Mouse (Mus musculus): ENCODE measurements around the gene Iqck. TPM values are rescaled to one million over a fixed set of nuclear protein-coding genes. Genes with fewer than 3 reads are reported as not detected.

The Iqck gene
- polyA plus RNA-seq, 1 experiment from 2014 or later, result 4.2 TPM

GRCm38 (mm10) chr7:118914561-118915165 lies 59.1 kb downstream of the Iqck start:
- WGBS, result 88% methylated on average over 7 of the region's 7 CpGs

GRCm38 (mm10) chr7:118919261-118920006 lies 63.9 kb downstream of the Iqck start:
- WGBS, result 42% methylated on average over 10 of the region's 10 CpGs
- Histone ChIP-seq H3K27ac (ENCODE audit: low read depth, low read length) (no peak overlapping the region), H3K4me3 (ENCODE audit: low read length) (no peak overlapping the region), H3K4me2 (replicated peaks; ENCODE audit: low read depth, low read length) (no peak overlapping the region), H3K36me3 (ENCODE audit: control insufficient read depth, insufficient read depth, low read length) (no peaks in the 10 kb centered on the region), H3K27me3 (ENCODE audit: control insufficient read depth, insufficient read depth, low read length) (no peaks in the 10 kb centered on the region), H3K9me3 (ENCODE audit: control insufficient read depth, low read length) (no peaks in the 10 kb centered on the region), H3K9ac (ENCODE audit: low read depth, low read length) (no peak overlapping the region), H3K4me1 (ENCODE audit: control insufficient read depth, insufficient read depth, low read length) (peaks cover 4% of the 10 kb centered on the region; the same call in 1 of the 2 replicates)
- ATAC-seq (ENCODE audit: low FRiP score, low TSS enrichment), result no peak; the same call in 1 of the 2 replicates

More at GRCm38 (mm10) chr7:118914561-118915165, 59.1 kb downstream of the Iqck start:
- ATAC-seq (ENCODE audit: low FRiP score, low TSS enrichment), result no peak
- Histone ChIP-seq H3K4me3 (ENCODE audit: low read length) (no peak overlapping the region), H3K9me3 (ENCODE audit: control insufficient read depth, low read length) (no peaks in the 10 kb centered on the region), H3K27ac (ENCODE audit: low read depth, low read length) (no peak overlapping the region), H3K27me3 (ENCODE audit: control insufficient read depth, insufficient read depth, low read length) (no peaks in the 10 kb centered on the region), H3K4me1 (ENCODE audit: control insufficient read depth, insufficient read depth, low read length) (peaks cover 4% of the 10 kb centered on the region; the same call in 1 of the 2 replicates), H3K4me2 (replicated peaks; ENCODE audit: low read depth, low read length) (no peak overlapping the region), H3K36me3 (ENCODE audit: control insufficient read depth, insufficient read depth, low read length) (no peaks in the 10 kb centered on the region), H3K9ac (ENCODE audit: low read depth, low read length) (no peak overlapping the region)

GRCm38 (mm10) chr7:118922441-118923202 lies 67.1 kb downstream of the Iqck start:
- no peak overlapping the region for H3K27ac ChIP-seq (ENCODE audit: low read depth, low read length)
- H3K4me3 ChIP-seq (ENCODE audit: low read length), result no peak overlapping the region
- no peaks in the 10 kb centered on the region for H3K27me3 ChIP-seq (ENCODE audit: control insufficient read depth, insufficient read depth, low read length)
- no peaks in the 10 kb centered on the region for H3K9me3 ChIP-seq (ENCODE audit: control insufficient read depth, low read length)
- no peaks in the 10 kb centered on the region for H3K36me3 ChIP-seq (ENCODE audit: control insufficient read depth, insufficient read depth, low read length)
- no peak overlapping the region for H3K4me2 ChIP-seq (replicated peaks; ENCODE audit: low read depth, low read length)
- ATAC-seq (ENCODE audit: low FRiP score, low TSS enrichment), result no peak
- H3K4me1 ChIP-seq (ENCODE audit: control insufficient read depth, insufficient read depth, low read length), result peaks cover 4% of the 10 kb centered on the region; the same call in 1 of the 2 replicates
- H3K9ac ChIP-seq (ENCODE audit: low read depth, low read length), result no peak overlapping the region
- 66% methylated on average over 4 of the region's 4 CpGs for WGBS

GRCm38 (mm10) chr7:118925547-118925946 lies 70.0 kb downstream of the Iqck start:
- Histone ChIP-seq H3K9me3 (ENCODE audit: control insufficient read depth, low read length) (no peaks in the 10 kb centered on the region), H3K4me3 (ENCODE audit: low read length) (no peak overlapping the region), H3K9ac (ENCODE audit: low read depth, low read length) (no peak overlapping the region), H3K4me1 (ENCODE audit: control insufficient read depth, insufficient read depth, low read length) (no peaks in the 10 kb centered on the region), H3K36me3 (ENCODE audit: control insufficient read depth, insufficient read depth, low read length) (no peaks in the 10 kb centered on the region), H3K27me3 (ENCODE audit: control insufficient read depth, insufficient read depth, low read length) (no peaks in the 10 kb centered on the region), H3K27ac (ENCODE audit: low read depth, low read length) (no peak overlapping the region), H3K4me2 (replicated peaks; ENCODE audit: low read depth, low read length) (no peak overlapping the region)
- WGBS, result 81% methylated on average over 3 of the region's 3 CpGs
- ATAC-seq (ENCODE audit: low FRiP score, low TSS enrichment), result no peak

- Histone ChIP-seq H3K36me3 (ENCODE audit: control insufficient read depth, insufficient read depth, low read length) (no peaks in the 10 kb centered on the region), H3K9ac (ENCODE audit: low read depth, low read length) (no peak overlapping the region), H3K4me3 (ENCODE audit: low read length) (no peak overlapping the region), H3K27ac (ENCODE audit: low read depth, low read length) (no peak overlapping the region), H3K27me3 (ENCODE audit: control insufficient read depth, insufficient read depth, low read length) (no peaks in the 10 kb centered on the region), H3K9me3 (ENCODE audit: control insufficient read depth, low read length) (no peaks in the 10 kb centered on the region), H3K4me1 (ENCODE audit: control insufficient read depth, insufficient read depth, low read length) (no peaks in the 10 kb centered on the region), H3K4me2 (replicated peaks; ENCODE audit: low read depth, low read length) (no peak overlapping the region)
- ATAC-seq (ENCODE audit: low FRiP score, low TSS enrichment), result no peak
- WGBS, result 89% methylated on average over 6 of the region's 6 CpGs
These were observed 71.1 kb downstream of the Iqck start for GRCm38 (mm10) chr7:118926516-118927260.

GRCm38 (mm10) chr7:118927279-118927678 lies 71.7 kb downstream of the Iqck start:
- Histone ChIP-seq H3K27ac (ENCODE audit: low read depth, low read length) (no peak overlapping the region), H3K9me3 (ENCODE audit: control insufficient read depth, low read length) (no peaks in the 10 kb centered on the region), H3K4me1 (ENCODE audit: control insufficient read depth, insufficient read depth, low read length) (no peaks in the 10 kb centered on the region), H3K4me2 (replicated peaks; ENCODE audit: low read depth, low read length) (no peak overlapping the region), H3K27me3 (ENCODE audit: control insufficient read depth, insufficient read depth, low read length) (no peaks in the 10 kb centered on the region), H3K36me3 (ENCODE audit: control insufficient read depth, insufficient read depth, low read length) (no peaks in the 10 kb centered on the region), H3K9ac (ENCODE audit: low read depth, low read length) (no peak overlapping the region), H3K4me3 (ENCODE audit: low read length) (no peak overlapping the region)
- no peak for ATAC-seq (ENCODE audit: low FRiP score, low TSS enrichment)
- 87% methylated on average over 2 of the region's 2 CpGs for WGBS

GRCm38 (mm10) chr7:118928316-118928715 lies 72.8 kb downstream of the Iqck start:
- no peak overlapping the region for H3K4me3 ChIP-seq (ENCODE audit: low read length)
- H3K4me1 ChIP-seq (ENCODE audit: control insufficient read depth, insufficient read depth, low read length), result no peaks in the 10 kb centered on the region
- no peak for ATAC-seq (ENCODE audit: low FRiP score, low TSS enrichment)
- no peak overlapping the region for H3K9ac ChIP-seq (ENCODE audit: low read depth, low read length)
- H3K27ac ChIP-seq (ENCODE audit: low read depth, low read length), result no peak overlapping the region
- no peaks in the 10 kb centered on the region for H3K36me3 ChIP-seq (ENCODE audit: control insufficient read depth, insufficient read depth, low read length)
- H3K27me3 ChIP-seq (ENCODE audit: control insufficient read depth, insufficient read depth, low read length), result no peaks in the 10 kb centered on the region
- WGBS, result 90% methylated on average over 3 of the region's 3 CpGs
- no peak overlapping the region for H3K4me2 ChIP-seq (replicated peaks; ENCODE audit: low read depth, low read length)
- no peaks in the 10 kb centered on the region for H3K9me3 ChIP-seq (ENCODE audit: control insufficient read depth, low read length)

- 75% methylated on average over 8 of the region's 8 CpGs for WGBS
- no peak overlapping the region for H3K27ac ChIP-seq (ENCODE audit: low read depth, low read length)
- no peak for ATAC-seq (ENCODE audit: low FRiP score, low TSS enrichment)
These were observed 73.4 kb downstream of the Iqck start for GRCm38 (mm10) chr7:118928916-118929315.

More at GRCm38 (mm10) chr7:118928916-118929315, 73.4 kb downstream of the Iqck start:
- no peak overlapping the region for H3K4me2 ChIP-seq (replicated peaks; ENCODE audit: low read depth, low read length)
- H3K9me3 ChIP-seq (ENCODE audit: control insufficient read depth, low read length), result no peaks in the 10 kb centered on the region
- H3K4me3 ChIP-seq (ENCODE audit: low read length), result no peak overlapping the region
- no peaks in the 10 kb centered on the region for H3K27me3 ChIP-seq (ENCODE audit: control insufficient read depth, insufficient read depth, low read length)
- H3K36me3 ChIP-seq (ENCODE audit: control insufficient read depth, insufficient read depth, low read length), result no peaks in the 10 kb centered on the region
- H3K9ac ChIP-seq (ENCODE audit: low read depth, low read length), result no peak overlapping the region
- no peaks in the 10 kb centered on the region for H3K4me1 ChIP-seq (ENCODE audit: control insufficient read depth, insufficient read depth, low read length)

Measured in kidney, embryonic 14.5 days (tissue).